Mouse (Mus musculus) yolk sac, embryonic 10.5 days (tissue): ENCODE data around the gene Pold1.

ENCODE experiments used
- DNase-seq: peaks from one replicate; pipeline ENCODE4 v3.0.0-alpha.2; 2017; ENCODE audit warnings: low spot score

Pold1 gene

DNA sequence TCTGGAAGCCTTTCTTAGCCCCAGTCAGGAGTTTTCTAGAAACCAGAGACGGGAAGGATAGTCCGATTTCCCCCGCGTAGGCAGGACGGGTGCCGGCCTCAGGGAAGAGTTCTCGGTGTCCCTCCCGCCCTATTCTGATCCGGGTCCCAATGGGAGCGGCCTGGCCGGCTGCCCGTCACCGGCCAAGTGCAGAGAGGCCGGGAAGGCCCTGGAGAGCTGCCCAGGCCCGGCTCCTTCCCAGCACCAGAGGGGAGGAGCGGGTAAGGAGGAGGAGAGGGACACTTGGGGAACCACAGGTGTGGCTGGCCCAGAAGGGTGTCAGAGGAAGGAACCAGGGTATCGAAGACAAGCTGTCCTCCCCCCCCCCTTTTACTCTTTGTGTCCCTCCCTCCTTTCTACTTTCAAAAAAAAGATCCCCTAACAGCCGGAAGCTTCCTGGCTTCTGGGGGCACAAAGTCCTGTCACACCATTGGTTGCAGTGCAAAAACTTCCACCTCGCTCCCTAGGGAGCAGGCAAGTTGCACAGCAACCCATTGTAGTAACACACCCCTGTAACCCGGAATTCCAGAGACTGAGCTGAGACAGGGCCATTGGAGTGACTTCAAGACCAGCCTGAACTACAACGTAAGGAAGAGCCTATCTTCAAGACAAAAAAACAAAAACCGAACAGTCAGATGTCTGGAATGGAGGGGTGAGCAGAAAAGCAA is 23.4 kb downstream of the Pold1 start:
- no peak for DNase-seq

GRCm38 (mm10) chr7:44524502-44524901 is 24.1 kb downstream of the Pold1 start, which contains the start of gene Mybpc2:
Mybpc2 (minus strand) TSS chr7:44524656.
- no peak for DNase-seq

- DNase-seq = no peak
Measured at GRCm38 (mm10) chr7:44523056-44523455, 25.6 kb downstream of the Pold1 start.

- peak; percentile 12 for DNase-seq
Measured at GRCm38 (mm10) chr7:44521710-44522109, 26.9 kb downstream of the Pold1 start.

DNA sequence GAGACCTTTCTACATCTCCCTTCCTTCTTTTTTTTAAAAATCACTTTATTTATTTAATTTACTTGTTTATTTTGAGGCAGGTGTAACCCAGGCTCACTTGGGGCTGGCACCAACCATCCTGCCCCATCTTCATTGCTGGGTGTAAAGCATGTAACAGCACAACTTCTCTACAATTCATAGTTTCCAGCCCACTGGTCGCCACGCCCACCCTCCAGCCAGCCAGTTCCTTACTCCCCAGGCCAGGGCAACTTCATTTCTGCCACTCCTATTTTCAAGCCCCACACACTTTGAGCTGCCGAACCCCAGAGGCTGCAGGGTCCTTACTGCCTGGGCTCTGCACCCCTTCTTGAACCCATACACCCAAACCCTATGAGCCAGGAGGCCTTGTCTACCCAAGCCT is 27.7 kb downstream of the Pold1 start:
- DNase-seq = no peak

GRCm38 (mm10) chr7:44519240-44519913 is 29.3 kb downstream of the Pold1 start:
- no peak for DNase-seq

DNA sequence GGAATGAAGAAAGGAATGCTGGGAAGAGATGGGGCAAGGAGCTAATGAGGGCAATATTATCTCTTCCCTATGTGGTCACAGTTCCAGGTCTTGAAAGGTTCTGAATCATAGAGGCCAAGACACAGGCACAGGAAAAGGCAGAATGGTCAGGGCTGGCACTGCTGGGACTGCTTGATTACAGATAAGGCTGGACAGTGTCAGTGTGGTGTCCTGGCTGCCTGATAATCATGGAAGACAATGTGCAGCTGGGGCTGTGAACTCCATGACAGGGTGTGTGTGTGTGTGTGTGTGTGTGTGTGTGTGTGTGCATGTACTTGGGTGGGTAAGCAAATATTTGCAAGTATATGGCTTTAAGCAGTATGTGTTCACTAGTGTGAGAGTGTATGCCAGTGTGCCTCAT is 41.2 kb downstream of the Pold1 start:
- no peak for DNase-seq

DNA sequence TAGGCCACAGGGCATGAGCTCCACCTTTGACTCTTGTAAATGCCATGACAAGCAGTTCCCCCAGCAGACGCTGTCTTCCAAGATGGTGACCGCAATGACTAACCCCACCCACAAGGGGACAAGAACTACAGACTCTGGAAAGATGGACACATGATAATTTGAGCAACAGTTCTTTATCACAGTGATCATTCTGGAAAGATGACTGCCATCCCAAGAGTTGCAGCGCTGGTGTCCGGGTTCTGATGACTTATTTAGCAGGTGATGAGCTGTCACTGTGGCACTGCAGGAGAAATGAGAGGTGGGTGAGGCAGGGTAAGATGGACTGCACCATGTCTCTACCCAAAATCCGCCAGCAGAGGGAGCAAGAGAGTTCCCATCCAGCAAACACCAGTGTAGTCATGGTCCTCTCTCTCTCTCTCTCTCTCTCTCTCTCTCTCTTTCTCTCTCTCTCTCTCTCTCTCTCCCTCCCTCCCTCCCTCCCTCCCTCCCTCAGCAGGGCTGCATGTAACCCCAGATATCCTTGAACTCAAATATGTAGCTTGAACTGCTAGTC is 47.0 kb downstream of the Pold1 start:
- DNase-seq = peak; percentile 43

- no peak for DNase-seq
Measured at GRCm38 (mm10) chr7:44500046-44500445, 48.6 kb downstream of the Pold1 start.

- DNase-seq = no peak
Measured at GRCm38 (mm10) chr7:44498922-44499321, 49.7 kb downstream of the Pold1 start.

GRCm38 (mm10) chr7:44497361-44498055 is 51.1 kb downstream of the Pold1 start:
- peak; percentile 22 for DNase-seq

GRCm38 (mm10) chr7:44496771-44497109 is 51.9 kb downstream of the Pold1 start:
- no peak for DNase-seq

GRCm38 (mm10) chr7:44495992-44496770 is 52.5 kb downstream of the Pold1 start, which contains the start of the genes Emc10 and Fam71e1:
Emc10 (minus strand) TSS chr7:44496529.
Fam71e1 (plus strand) TSS chr7:44496581.
- peak; percentile 97 for DNase-seq

- DNase-seq = no peak
Measured at GRCm38 (mm10) chr7:44495086-44495485, 53.6 kb downstream of the Pold1 start.

DNA sequence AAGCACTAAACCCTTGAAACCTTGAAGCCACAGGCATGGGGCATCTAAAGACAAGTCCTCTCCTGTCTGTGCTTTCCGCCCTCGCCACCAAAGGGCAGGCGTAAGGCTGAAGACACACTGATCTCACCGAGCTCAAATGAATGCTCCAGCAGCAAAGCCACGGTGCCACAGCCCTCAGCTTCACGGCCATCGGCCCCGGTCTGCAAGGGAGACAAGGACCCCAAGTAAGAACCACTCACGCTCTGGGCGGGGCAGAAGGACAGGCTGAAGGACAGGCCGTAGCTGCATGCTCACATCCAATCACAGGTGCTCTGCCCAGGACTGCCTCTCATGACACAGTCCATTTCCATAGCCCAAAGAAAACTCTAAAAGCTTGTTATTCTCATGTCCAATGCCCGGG is 54.0 kb downstream of the Pold1 start:
- DNase-seq = no peak

GRCm38 (mm10) chr7:44492166-44492826 is 56.4 kb downstream of the Pold1 start:
- no peak for DNase-seq

- DNase-seq = no peak
Measured at GRCm38 (mm10) chr7:44491391-44491790, 57.3 kb downstream of the Pold1 start.

DNA sequence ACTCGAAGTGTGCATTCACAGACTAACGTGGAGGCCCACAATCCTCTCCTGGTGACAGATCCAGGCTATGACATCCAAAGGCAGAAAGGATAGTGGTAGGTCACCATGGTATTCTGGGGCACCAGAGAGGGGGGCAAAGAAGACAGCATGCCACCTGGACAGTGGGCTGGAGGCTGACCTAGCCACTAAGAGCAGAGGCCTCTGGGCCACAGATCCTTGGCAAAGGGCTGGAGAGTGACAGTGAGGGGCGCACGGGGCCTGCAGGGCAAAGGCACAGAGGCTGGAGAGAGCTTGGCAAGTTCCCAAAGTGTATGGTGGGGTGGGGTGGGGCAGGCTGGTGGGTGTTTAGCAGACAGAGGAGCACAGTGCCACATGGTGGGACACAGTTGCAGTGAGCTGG is 58.4 kb downstream of the Pold1 start:
- no peak for DNase-seq

- no peak for DNase-seq
Measured at GRCm38 (mm10) chr7:44488545-44488944, 60.1 kb downstream of the Pold1 start.

DNA sequence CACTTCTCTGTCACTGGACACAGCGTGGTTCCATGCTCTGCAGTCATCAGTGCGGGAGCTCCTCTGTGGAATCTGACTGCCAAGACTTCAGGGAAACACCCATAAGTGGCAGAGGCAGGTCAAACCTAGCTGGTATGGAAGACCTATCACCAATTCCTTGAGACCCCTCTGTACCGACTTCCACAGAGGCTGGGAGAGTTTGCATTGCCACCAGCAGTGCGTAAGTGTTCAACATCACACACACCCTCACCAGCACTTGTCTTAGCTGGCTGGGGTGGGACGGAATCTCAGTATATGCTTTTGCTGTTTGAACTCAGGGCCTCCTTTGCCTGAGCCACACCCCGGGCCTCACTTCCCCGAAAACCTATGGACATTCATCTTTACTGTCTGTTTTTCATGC is 60.7 kb downstream of the Pold1 start:
- no peak for DNase-seq

- no peak for DNase-seq
Measured at GRCm38 (mm10) chr7:44486927-44487575, 61.6 kb downstream of the Pold1 start.
